Mouse (Mus musculus): ENCODE data around the gene F2rl1. TPM values are rescaled to one million over a fixed set of nuclear protein-coding genes. Genes with fewer than 3 reads are reported as not detected.

F2rl1 gene
- polyA plus RNA-seq (2014; fragmentation: Nextera tagmentation; extraction: Ambion mirVana), result not detected in 2 replicates

- peak; percentile 37 for DNase-seq (ENCODE audit: low spot score)
- Histone ChIP-seq H3K9ac (ENCODE audit: low read length) (peak within 1 kb of the TSS; percentile 35; the same call in 1 of the 2 replicates), H3K36me3 (ENCODE audit: control insufficient read depth, insufficient read depth, low read length) (no peaks in the 10 kb centered on the region), H3K9me3 (ENCODE audit: control insufficient read depth, low read length) (no peaks in the 10 kb centered on the region), H3K4me3 (ENCODE audit: low read depth, low read length) (peak within 1 kb of the TSS; percentile 24), H3K4me2 (ENCODE audit: low read depth) (peak within 1 kb of the TSS; percentile 70), H3K27ac (ENCODE audit: low read depth, low read length) (no peak within 1 kb of the TSS), H3K27me3 (ENCODE audit: control insufficient read depth, insufficient read depth, low read length) (peaks cover 19% of the 10 kb centered on the region), H3K4me1 (ENCODE audit: control insufficient read depth, insufficient read depth, low read length) (0 out of 2 replicates have a peak, but pooled peaks cover 7% of the 10 kb centered on the region)
- ATAC-seq (ENCODE audit: insufficient read depth, low FRiP score, low TSS enrichment), result peak; percentile 38; the same call in 1 of the 2 replicates
- under 1% methylated on average over 54 of the region's 54 CpGs for WGBS
Observed at GRCm38 (mm10) chr13:95524674-95525491, at the start of gene F2rl1. TSS of gene F2rl1 (minus strand) at chr13:95525227.

- Histone ChIP-seq H3K36me3 (ENCODE audit: control insufficient read depth, insufficient read depth, low read length) (no peaks in the 10 kb centered on the region), H3K4me3 (ENCODE audit: low read depth, low read length) (no peak overlapping the region), H3K4me1 (ENCODE audit: control insufficient read depth, insufficient read depth, low read length) (no peaks in the 10 kb centered on the region), H3K27ac (ENCODE audit: low read depth, low read length) (no peak overlapping the region), H3K9ac (ENCODE audit: low read length) (no peak overlapping the region), H3K9me3 (ENCODE audit: control insufficient read depth, low read length) (0 out of 2 replicates have a peak, but pooled peaks cover 2% of the 10 kb centered on the region), H3K27me3 (ENCODE audit: control insufficient read depth, insufficient read depth, low read length) (no peaks in the 10 kb centered on the region), H3K4me2 (ENCODE audit: low read depth) (no peak overlapping the region)
- 90% methylated on average over 4 of the region's 4 CpGs for whole genome bisulfite sequencing
- no peak for DNase-seq (ENCODE audit: low spot score)
- ATAC-seq (ENCODE audit: insufficient read depth, low FRiP score, low TSS enrichment), result no peak
Observed at GRCm38 (mm10) chr13:95570877-95571276, 45.9 kb upstream of the F2rl1 start.

GRCm38 (mm10) chr13:95569326-95569725 is 44.3 kb upstream of the F2rl1 start:
- no peaks in the 10 kb centered on the region for H3K27me3 ChIP-seq (ENCODE audit: control insufficient read depth, insufficient read depth, low read length)
- H3K4me2 ChIP-seq (ENCODE audit: low read depth), result no peak overlapping the region
- no peak overlapping the region for H3K9ac ChIP-seq (ENCODE audit: low read length)
- no peaks in the 10 kb centered on the region for H3K36me3 ChIP-seq (ENCODE audit: control insufficient read depth, insufficient read depth, low read length)
- H3K9me3 ChIP-seq (ENCODE audit: control insufficient read depth, low read length), result 0 out of 2 replicates have a peak, but pooled peaks cover 2% of the 10 kb centered on the region
- H3K4me3 ChIP-seq (ENCODE audit: low read depth, low read length), result no peak overlapping the region
- ATAC-seq (ENCODE audit: insufficient read depth, low FRiP score, low TSS enrichment) (no peak), DNase-seq (ENCODE audit: low spot score) (no peak)
- H3K27ac ChIP-seq (ENCODE audit: low read depth, low read length), result no peak overlapping the region
- no peaks in the 10 kb centered on the region for H3K4me1 ChIP-seq (ENCODE audit: control insufficient read depth, insufficient read depth, low read length)

- Histone ChIP-seq H3K4me3 (ENCODE audit: low read depth, low read length) (no peak overlapping the region), H3K4me1 (ENCODE audit: control insufficient read depth, insufficient read depth, low read length) (no peaks in the 10 kb centered on the region), H3K27me3 (ENCODE audit: control insufficient read depth, insufficient read depth, low read length) (no peaks in the 10 kb centered on the region), H3K9me3 (ENCODE audit: control insufficient read depth, low read length) (0 out of 2 replicates have a peak, but pooled peaks cover 2% of the 10 kb centered on the region), H3K36me3 (ENCODE audit: control insufficient read depth, insufficient read depth, low read length) (no peaks in the 10 kb centered on the region), H3K27ac (ENCODE audit: low read depth, low read length) (no peak overlapping the region), H3K4me2 (ENCODE audit: low read depth) (no peak overlapping the region), H3K9ac (ENCODE audit: low read length) (no peak overlapping the region)
- DNase-seq (ENCODE audit: low spot score) (no peak), ATAC-seq (ENCODE audit: insufficient read depth, low FRiP score, low TSS enrichment) (no peak)
- 96% methylated on average over 3 of the region's 3 CpGs for WGBS
Observed at GRCm38 (mm10) chr13:95568336-95568735, 43.3 kb upstream of the F2rl1 start.

GRCm38 (mm10) chr13:95566841-95567551 is 42.0 kb upstream of the F2rl1 start:
- Histone ChIP-seq H3K9ac (ENCODE audit: low read length) (no peak overlapping the region), H3K27me3 (ENCODE audit: control insufficient read depth, insufficient read depth, low read length) (no peaks in the 10 kb centered on the region), H3K9me3 (ENCODE audit: control insufficient read depth, low read length) (0 out of 2 replicates have a peak, but pooled peaks cover 2% of the 10 kb centered on the region), H3K4me3 (ENCODE audit: low read depth, low read length) (no peak overlapping the region), H3K36me3 (ENCODE audit: control insufficient read depth, insufficient read depth, low read length) (no peaks in the 10 kb centered on the region), H3K27ac (ENCODE audit: low read depth, low read length) (no peak overlapping the region), H3K4me1 (ENCODE audit: control insufficient read depth, insufficient read depth, low read length) (no peaks in the 10 kb centered on the region), H3K4me2 (ENCODE audit: low read depth) (no peak overlapping the region)
- no peak for ATAC-seq (ENCODE audit: insufficient read depth, low FRiP score, low TSS enrichment)
- 91% methylated on average over 15 of the region's 15 CpGs for WGBS
- DNase-seq (ENCODE audit: low spot score), result no peak

- ATAC-seq (ENCODE audit: insufficient read depth, low FRiP score, low TSS enrichment) (no peak; the same call in 1 of the 2 replicates), DNase-seq (ENCODE audit: low spot score) (peak; percentile 54)
- no peak overlapping the region for H3K4me3 ChIP-seq (ENCODE audit: low read depth, low read length)
- H3K4me2 ChIP-seq (ENCODE audit: low read depth), result no peak overlapping the region
- WGBS, result 5% methylated on average over 3 of the region's 3 CpGs
- H3K9ac ChIP-seq (ENCODE audit: low read length), result no peak overlapping the region
- H3K4me1 ChIP-seq (ENCODE audit: control insufficient read depth, insufficient read depth, low read length), result no peaks in the 10 kb centered on the region
- no peaks in the 10 kb centered on the region for H3K36me3 ChIP-seq (ENCODE audit: control insufficient read depth, insufficient read depth, low read length)
- no peak overlapping the region for H3K27ac ChIP-seq (ENCODE audit: low read depth, low read length)
- H3K27me3 ChIP-seq (ENCODE audit: control insufficient read depth, insufficient read depth, low read length), result no peaks in the 10 kb centered on the region
- H3K9me3 ChIP-seq (ENCODE audit: control insufficient read depth, low read length), result no peaks in the 10 kb centered on the region
Observed at GRCm38 (mm10) chr13:95563693-95564092, 38.7 kb upstream of the F2rl1 start.

- no peaks in the 10 kb centered on the region for H3K36me3 ChIP-seq (ENCODE audit: control insufficient read depth, insufficient read depth, low read length)
- no peaks in the 10 kb centered on the region for H3K9me3 ChIP-seq (ENCODE audit: control insufficient read depth, low read length)
- DNase-seq (ENCODE audit: low spot score) (no peak), ATAC-seq (ENCODE audit: insufficient read depth, low FRiP score, low TSS enrichment) (no peak)
- no peak overlapping the region for H3K27ac ChIP-seq (ENCODE audit: low read depth, low read length)
- H3K4me3 ChIP-seq (ENCODE audit: low read depth, low read length), result no peak overlapping the region
- WGBS, result 66% methylated on average over 10 of the region's 10 CpGs
- no peaks in the 10 kb centered on the region for H3K4me1 ChIP-seq (ENCODE audit: control insufficient read depth, insufficient read depth, low read length)
- H3K9ac ChIP-seq (ENCODE audit: low read length), result no peak overlapping the region
- no peaks in the 10 kb centered on the region for H3K27me3 ChIP-seq (ENCODE audit: control insufficient read depth, insufficient read depth, low read length)
- H3K4me2 ChIP-seq (ENCODE audit: low read depth), result no peak overlapping the region
Observed at GRCm38 (mm10) chr13:95563066-95563610, 38.1 kb upstream of the F2rl1 start.

- H3K4me1 ChIP-seq (ENCODE audit: control insufficient read depth, insufficient read depth, low read length), result no peaks in the 10 kb centered on the region
- no peak overlapping the region for H3K27ac ChIP-seq (ENCODE audit: low read depth, low read length)
- no peak overlapping the region for H3K4me3 ChIP-seq (ENCODE audit: low read depth, low read length)
- WGBS, result 84% methylated on average over 7 of the region's 7 CpGs
- DNase-seq (ENCODE audit: low spot score) (no peak), ATAC-seq (ENCODE audit: insufficient read depth, low FRiP score, low TSS enrichment) (no peak)
- H3K9me3 ChIP-seq (ENCODE audit: control insufficient read depth, low read length), result no peaks in the 10 kb centered on the region
- H3K27me3 ChIP-seq (ENCODE audit: control insufficient read depth, insufficient read depth, low read length), result no peaks in the 10 kb centered on the region
- no peaks in the 10 kb centered on the region for H3K36me3 ChIP-seq (ENCODE audit: control insufficient read depth, insufficient read depth, low read length)
- no peak overlapping the region for H3K4me2 ChIP-seq (ENCODE audit: low read depth)
- no peak overlapping the region for H3K9ac ChIP-seq (ENCODE audit: low read length)
Observed at GRCm38 (mm10) chr13:95557326-95557725, 32.3 kb upstream of the F2rl1 start.
